In the genomic region with DNA sequence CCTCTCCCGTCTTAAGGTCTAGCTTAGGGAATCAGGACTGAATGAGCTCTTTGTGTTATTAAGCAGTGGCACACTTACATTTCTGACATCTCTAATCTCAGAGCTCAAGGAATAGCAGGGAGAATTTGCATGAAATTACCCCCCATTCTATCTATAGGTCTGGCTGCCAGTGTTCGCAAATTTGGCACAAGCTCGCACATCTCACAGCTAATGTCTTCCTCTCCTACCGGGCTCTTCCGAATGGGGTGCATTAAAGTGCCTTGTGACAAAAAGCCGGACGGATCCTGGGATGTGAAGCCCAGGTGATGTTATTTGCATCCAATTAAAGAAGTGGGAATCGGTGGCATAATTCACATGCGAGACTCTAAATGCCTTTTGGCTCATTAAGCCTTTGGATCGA, we compare ENCODE assay signal across 21 mouse cellular contexts.
DNase-seq lines count a peak whose midpoint lies in the region; ATAC-seq and TF ChIP-seq lines count a peak whose summit lies in the region.
"Had no signal": no experiment of that assay in that cellular context is flagged by ENCODE, and none has a peak within 500 bp of the region (broad histone marks: within the 10 kb centered on the region; RNA-seq: fewer than 3 reads in every experiment).

No protein-coding gene starts in this region.

- no peak overlapping the region for H3K4me3 ChIP-seq in hindbrain, embryonic 13.5 days
- no peak overlapping the region for H3K4me3 ChIP-seq in hindbrain, embryonic 11.5 days (ENCODE audit: low read depth, low read length)
- no peak overlapping the region for H3K4me3 ChIP-seq in neural tube, embryonic 13.5 days
- no peak overlapping the region for H3K4me3 ChIP-seq in hindbrain, embryonic 16.5 days (ENCODE audit: low read length)
- H3K4me3 ChIP-seq in layer of hippocampus, adult 2 months, result no peak overlapping the region
- H3K4me3 ChIP-seq: embryonic facial prominence, embryonic 13.5 days; heart, embryonic 12.5 days; megakaryocyte, embryonic 14.5 days; stomach, embryonic 15.5 days had no signal

- H3K4me1 ChIP-seq in hindbrain, embryonic 13.5 days (replicated peaks), result peaks cover 33% of the 10 kb centered on the region
- H3K4me1 ChIP-seq in hindbrain, embryonic 11.5 days (replicated peaks; ENCODE audit: control insufficient read depth, insufficient read depth, low read length), result no peaks in the 10 kb centered on the region
- peaks cover 44% of the 10 kb centered on the region for H3K4me1 ChIP-seq in neural tube, embryonic 13.5 days (replicated peaks)
- peaks cover 10% of the 10 kb centered on the region for H3K4me1 ChIP-seq in hindbrain, embryonic 16.5 days (ENCODE audit: control insufficient read depth, insufficient read depth, low read depth, low read length)
- H3K4me1 ChIP-seq: embryonic facial prominence, embryonic 13.5 days; megakaryocyte, embryonic 14.5 days; stomach, embryonic 15.5 days had no signal

- no peak for DNase-seq in hindbrain, embryonic 11.5 days (ENCODE audit: low spot score)
- DNase-seq in neural tube, embryonic 10.5 days (ENCODE audit: extremely low spot score, low spot score), result no peak
- DNase-seq in layer of hippocampus, adult 2 months (ENCODE audit: low spot score in 2 of 2), result no peak
- DNase-seq in cerebellum, adult 9-11 months, result no peak
- DNase-seq: adrenal gland, adult 2 months; kidney, adult 8-10 months; kidney, postnatal 14 days; layer of hippocampus, adult 9-11 months; lung, adult 18-20 months; lung, postnatal 14 days; right cerebral cortex, postnatal 25 days; thymus, adult 2 months had no signal

- H3K27ac ChIP-seq in hindbrain, embryonic 13.5 days, result 0 out of 2 replicates have a peak overlapping the region, but pooled peaks have one; percentile 55
- no peak overlapping the region for H3K27ac ChIP-seq in hindbrain, embryonic 11.5 days (ENCODE audit: low read depth, low read length)
- peak overlapping the region; percentile 62; the same call in 1 of the 2 replicates for H3K27ac ChIP-seq in neural tube, embryonic 13.5 days (replicated peaks)
- no peak overlapping the region; the same call in 1 of the 2 replicates for H3K27ac ChIP-seq in hindbrain, embryonic 16.5 days (ENCODE audit: low read depth, low read length)
- no peak overlapping the region for H3K27ac ChIP-seq in layer of hippocampus, adult 2 months
- H3K27ac ChIP-seq: embryonic facial prominence, embryonic 13.5 days; stomach, embryonic 15.5 days had no signal

- 53% methylated on average over 10 of the region's 10 CpGs for WGBS in hindbrain, embryonic 13.5 days
- WGBS in hindbrain, embryonic 11.5 days, result 84% methylated on average over 10 of the region's 10 CpGs
- WGBS in neural tube, embryonic 13.5 days, result 43% methylated on average over 10 of the region's 10 CpGs
- 42% methylated on average over 10 of the region's 10 CpGs for WGBS in hindbrain, embryonic 16.5 days

- H3K36me3 ChIP-seq in hindbrain, embryonic 13.5 days, result no peaks in the 10 kb centered on the region
- no peaks in the 10 kb centered on the region for H3K36me3 ChIP-seq in hindbrain, embryonic 11.5 days (ENCODE audit: control insufficient read depth, insufficient read depth, low read length)
- no peaks in the 10 kb centered on the region for H3K36me3 ChIP-seq in neural tube, embryonic 13.5 days
- H3K36me3 ChIP-seq in hindbrain, embryonic 16.5 days (ENCODE audit: control insufficient read depth, insufficient read depth, low read length), result no peaks in the 10 kb centered on the region
- H3K36me3 ChIP-seq: embryonic facial prominence, embryonic 13.5 days; heart, embryonic 12.5 days; stomach, embryonic 15.5 days had no signal

- ATAC-seq in hindbrain, embryonic 13.5 days (ENCODE audit: low FRiP score), result no peak
- no peak for ATAC-seq in hindbrain, embryonic 11.5 days (ENCODE audit: low FRiP score)
- no peak for ATAC-seq in neural tube, embryonic 13.5 days (ENCODE audit: low read depth)
- no peak for ATAC-seq in hindbrain, embryonic 16.5 days
- ATAC-seq: inflammation-experienced regulatory T-cells, adult 6 months had no signal

- no peak overlapping the region for H3K9ac ChIP-seq in hindbrain, embryonic 13.5 days
- H3K9ac ChIP-seq in hindbrain, embryonic 11.5 days (ENCODE audit: low read depth, low read length), result no peak overlapping the region
- no peak overlapping the region for H3K9ac ChIP-seq in neural tube, embryonic 13.5 days
- H3K9ac ChIP-seq in hindbrain, embryonic 16.5 days (ENCODE audit: low read depth, low read length), result no peak overlapping the region
- H3K9ac ChIP-seq: embryonic facial prominence, embryonic 13.5 days; heart, embryonic 12.5 days; stomach, embryonic 15.5 days had no signal

- H3K9me3 ChIP-seq in hindbrain, embryonic 13.5 days, result no peaks in the 10 kb centered on the region
- H3K9me3 ChIP-seq in hindbrain, embryonic 11.5 days (ENCODE audit: control insufficient read depth, low read length), result no peaks in the 10 kb centered on the region
- no peaks in the 10 kb centered on the region for H3K9me3 ChIP-seq in neural tube, embryonic 13.5 days
- H3K9me3 ChIP-seq in hindbrain, embryonic 16.5 days (ENCODE audit: control insufficient read depth, low read length), result no peaks in the 10 kb centered on the region
- H3K9me3 ChIP-seq: embryonic facial prominence, embryonic 13.5 days; heart, embryonic 12.5 days; stomach, embryonic 15.5 days had no signal

- no peaks in the 10 kb centered on the region for H3K27me3 ChIP-seq in hindbrain, embryonic 13.5 days
- no peaks in the 10 kb centered on the region for H3K27me3 ChIP-seq in hindbrain, embryonic 11.5 days (ENCODE audit: control insufficient read depth, insufficient read depth, low read length)
- H3K27me3 ChIP-seq in neural tube, embryonic 13.5 days, result no peaks in the 10 kb centered on the region
- H3K27me3 ChIP-seq in hindbrain, embryonic 16.5 days (replicated peaks; ENCODE audit: control insufficient read depth, insufficient read depth, low read length), result no peaks in the 10 kb centered on the region
- H3K27me3 ChIP-seq: embryonic facial prominence, embryonic 13.5 days; heart, embryonic 12.5 days; megakaryocyte, embryonic 14.5 days; stomach, embryonic 15.5 days had no signal

- no peak overlapping the region for H3K4me2 ChIP-seq in hindbrain, embryonic 13.5 days
- H3K4me2 ChIP-seq in hindbrain, embryonic 11.5 days (replicated peaks; ENCODE audit: low read depth, low read length), result no peak overlapping the region
- no peak overlapping the region for H3K4me2 ChIP-seq in neural tube, embryonic 13.5 days
- peak overlapping the region; percentile 25 for H3K4me2 ChIP-seq in hindbrain, embryonic 16.5 days (ENCODE audit: low read length)
- H3K4me2 ChIP-seq: embryonic facial prominence, embryonic 13.5 days; heart, embryonic 12.5 days; liver, embryonic 11.5 days; stomach, embryonic 15.5 days had no signal

- no peak for TF ChIP-seq CTCF in layer of hippocampus, adult 2 months (conservative IDR thresholded peaks at IDR 0.05)

Comparison
In these comparisons a context has a peak if more than half of its experiments do, and no peak if none do; other contexts are left out.
1. H3K27ac ChIP-seq: peak in hindbrain, embryonic 13.5 days (single experiment) and neural tube, embryonic 13.5 days (single experiment); none in hindbrain, embryonic 11.5 days (single experiment), hindbrain, embryonic 16.5 days (single experiment) and layer of hippocampus, adult 2 months (single experiment).